Comparison of ENCODE assay signal across 8 mouse cellular contexts in the genomic region with DNA sequence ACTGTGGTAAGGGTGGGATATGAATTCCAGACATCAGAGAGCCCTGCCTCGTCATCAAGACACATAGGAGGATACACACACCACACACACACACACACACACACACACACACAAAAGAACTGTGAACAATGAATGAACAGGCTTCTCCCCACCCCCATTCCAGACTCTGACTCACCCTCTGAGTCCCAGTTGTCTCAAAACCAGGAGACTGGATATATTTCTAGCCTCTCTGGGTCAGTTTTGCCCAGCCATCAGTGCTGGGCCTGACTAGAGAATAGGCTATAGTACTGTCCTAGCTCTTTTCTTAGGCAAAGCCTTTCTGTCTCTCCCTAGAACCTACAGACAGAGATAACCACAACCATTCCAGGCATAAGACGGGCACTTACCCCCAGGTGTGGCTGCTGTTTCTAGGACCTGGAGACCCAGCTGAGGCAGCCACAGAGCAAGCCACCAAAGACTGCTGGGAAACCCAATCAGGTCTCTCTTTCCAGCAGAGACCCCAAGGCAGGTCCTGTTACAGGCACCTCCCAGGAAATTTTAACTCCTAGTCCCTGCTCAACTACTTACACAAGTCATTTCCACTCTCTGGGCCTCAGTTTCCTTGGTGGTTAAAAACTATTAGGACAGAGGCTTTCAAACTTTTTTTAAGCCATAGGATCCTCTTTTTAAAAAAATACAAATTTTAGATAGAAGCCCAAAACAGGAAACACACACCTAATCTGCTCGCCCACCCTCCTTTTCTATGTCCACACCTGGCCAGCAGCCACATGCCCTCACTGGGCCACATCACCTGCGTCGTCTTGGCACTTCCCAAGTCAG. TPM values are rescaled to one million over a fixed set of nuclear protein-coding genes. Genes with fewer than 3 reads are reported as not detected.
DNase-seq lines count a peak whose midpoint lies in the region; ATAC-seq and TF ChIP-seq lines count a peak whose summit lies in the region.

No protein-coding gene starts in this region.

- H3K27me3 ChIP-seq in cerebellum, adult 2 months (ENCODE audit: control insufficient read depth, insufficient read depth, low read length) = no peaks in the 10 kb centered on the region
- H3K27me3 ChIP-seq in thymus, adult 2 months (ENCODE audit: control insufficient read depth, insufficient read depth, low read length) = no peaks in the 10 kb centered on the region
- no peaks in the 10 kb centered on the region for H3K27me3 ChIP-seq in hindbrain, embryonic 15.5 days

- TF ChIP-seq POLR2A in cerebellum, adult 2 months (IDR thresholded peaks at IDR 0.05; ENCODE audit: borderline replicate concordance, insufficient read depth, low read length) = no peak
- TF ChIP-seq POLR2A in thymus, adult 2 months (IDR thresholded peaks at IDR 0.05; ENCODE audit: control insufficient read depth, extremely low read depth, insufficient read depth, low read length, poor library complexity) = no peak

- ATAC-seq in hindbrain, embryonic 15.5 days (ENCODE audit: low FRiP score, low read depth) = no peak

- DNase-seq in cerebellum, adult 2 months = peak in 1 of 2 experiments; percentile 51
- DNase-seq in cerebellum, postnatal 14 days = no peak
- no peak for DNase-seq in thymus, adult 2 months
- DNase-seq in thymus, postnatal 14 days = no peak
- DNase-seq in urinary bladder, postnatal 25 days (ENCODE audit: low spot score) = no peak
- no peak for DNase-seq in layer of hippocampus, adult 8-10 months (ENCODE audit: low spot score in 2 of 2)

- peaks cover 22% of the 10 kb centered on the region for H3K4me1 ChIP-seq in cerebellum, adult 2 months (ENCODE audit: control insufficient read depth, insufficient read depth, low read length)
- peaks cover 28% of the 10 kb centered on the region for H3K4me1 ChIP-seq in thymus, adult 2 months (replicated peaks; ENCODE audit: control insufficient read depth, insufficient read depth, low read length)
- H3K4me1 ChIP-seq in hindbrain, embryonic 15.5 days (replicated peaks) = peaks cover 42% of the 10 kb centered on the region

- H3K9me3 ChIP-seq in hindbrain, embryonic 15.5 days = no peaks in the 10 kb centered on the region

- peaks cover 54% of the 10 kb centered on the region for H3K79me2 ChIP-seq in macrophage (ENCODE audit: inconsistent target)

- peak overlapping the region; percentile 82 for H3K4me2 ChIP-seq in hindbrain, embryonic 15.5 days

- WGBS in cerebellum, adult 2 months = 5% methylated on average over 5 of the region's 5 CpGs
- 26% methylated on average over 5 of the region's 5 CpGs for WGBS in thymus, adult 2 months
- 19% methylated on average over 5 of the region's 5 CpGs for WGBS in hindbrain, embryonic 15.5 days
- WGBS in macrophage (ENCODE audit: missing documents) = 17% methylated on average over 4 of the region's 5 CpGs

- peaks cover 7% of the 10 kb centered on the region for H3K36me3 ChIP-seq in thymus, adult 2 months (ENCODE audit: control insufficient read depth, insufficient read depth, low read length)
- peaks cover 18% of the 10 kb centered on the region for H3K36me3 ChIP-seq in hindbrain, embryonic 15.5 days
- peaks cover 18% of the 10 kb centered on the region for H3K36me3 ChIP-seq in macrophage (ENCODE audit: inconsistent target)

- H3K27ac ChIP-seq in cerebellum, adult 2 months (ENCODE audit: insufficient read depth, low read length) = peak overlapping the region; percentile 99
- H3K27ac ChIP-seq in thymus, adult 2 months (ENCODE audit: control insufficient read depth, insufficient read depth, low read length) = no peak overlapping the region
- H3K27ac ChIP-seq in hindbrain, embryonic 15.5 days (replicated peaks) = peak overlapping the region; percentile 88
- peak overlapping the region; percentile 37 for H3K27ac ChIP-seq in macrophage

- TF ChIP-seq CTCF in cerebellum, adult 2 months (IDR thresholded peaks at IDR 0.05; ENCODE audit: borderline replicate concordance, insufficient read depth, low read depth, low read length) = no peak
- TF ChIP-seq CTCF in thymus, adult 2 months (IDR thresholded peaks at IDR 0.05; ENCODE audit: borderline replicate concordance, control insufficient read depth, extremely low read depth, insufficient read depth, low read length, poor library complexity) = no peak

- peak overlapping the region; percentile 99 for H3K4me3 ChIP-seq in cerebellum, adult 2 months (replicated peaks; ENCODE audit: insufficient read depth, low read depth, low read length)
- peak overlapping the region; percentile 76 for H3K4me3 ChIP-seq in thymus, adult 2 months (ENCODE audit: control insufficient read depth, insufficient read depth, low read length)
- peak overlapping the region; percentile 89 for H3K4me3 ChIP-seq in hindbrain, embryonic 15.5 days
- H3K4me3 ChIP-seq in macrophage (ENCODE audit: inconsistent target) = peak overlapping the region; percentile 62

- H3K9ac ChIP-seq in hindbrain, embryonic 15.5 days = peak overlapping the region; percentile 90

RNA-seq across cellular contexts. Expression of gene Furin, which starts 4.0 kb away (rescaled TPM):
- 34.4 and 37.3 TPM in 2 replicates for polyA plus RNA-seq in cerebellum, adult 2 months (2012; rRNA removed)
- 56.4 and 62.9 TPM in 2 replicates for polyA plus RNA-seq in thymus, adult 2 months (2012; rRNA removed)
- 5.9 and 6.4 TPM in 2 replicates for polyA plus RNA-seq in hindbrain, embryonic 15.5 days (2015; fragmentation: Nextera tagmentation; extraction: Ambion mirVana)
- total RNA-seq in macrophage (2018; cell fraction: chromatin; rRNA removed) = 100 to 1,000 TPM in 15 of 26 experiments, 10 to 100 TPM in 11; 45.1 to 380 (median 113) TPM
- 100 to 1,000 TPM in 8 of 26 experiments, 10 to 100 TPM in 18; 48.1 to 244 (median 82.1) TPM for total RNA-seq in macrophage (2018; cell fraction: cytosol; rRNA removed)
- total RNA-seq in macrophage (2018; cell fraction: nucleus; rRNA removed) = 100 to 1,000 TPM in 22 of 26 experiments, 10 to 100 TPM in 4; 71.1 to 321 (median 139) TPM
- 37.1 to 65.0 TPM (median 49.0 TPM) in 3 replicates for polyA plus RNA-seq in macrophage (2018)
- total RNA-seq in layer of hippocampus, adult 8-10 months (2022) = 10 to 100 TPM; 36.1 to 43.8 (median 39.7) TPM

RNA-seq across cellular contexts. Expression of gene Fes, which starts 13.5 kb away (rescaled TPM):
- 4.2 and 4.9 TPM in 2 replicates for polyA plus RNA-seq in cerebellum, adult 2 months (2012; rRNA removed)
- 21.6 and 27.3 TPM in 2 replicates for polyA plus RNA-seq in thymus, adult 2 months (2012; rRNA removed)
- polyA plus RNA-seq in hindbrain, embryonic 15.5 days (2015; fragmentation: Nextera tagmentation; extraction: Ambion mirVana) = 3.7 and 5.0 TPM in 2 replicates
- 100 to 1,000 TPM; 233 to 743 (median 466) TPM for total RNA-seq in macrophage (2018; cell fraction: chromatin; rRNA removed)
- total RNA-seq in macrophage (2018; cell fraction: cytosol; rRNA removed) = 100 to 1,000 TPM in 17 of 26 experiments, 10 to 100 TPM in 9; 77.5 to 143 (median 115) TPM
- 100 to 1,000 TPM; 141 to 390 (median 271) TPM for total RNA-seq in macrophage (2018; cell fraction: nucleus; rRNA removed)
- 96.8 to 128 TPM (median 114 TPM) in 3 replicates for polyA plus RNA-seq in macrophage (2018)
- 10 to 100 TPM in 2 of 4 experiments, 1 to 10 TPM in 2; 7.0 to 20.0 (median 14.1) TPM for total RNA-seq in layer of hippocampus, adult 8-10 months (2022)

RNA-seq across cellular contexts. Expression of gene Man2a2, which starts 30.1 kb away (rescaled TPM):
- 167 and 188 TPM in 2 replicates for polyA plus RNA-seq in cerebellum, adult 2 months (2012; rRNA removed)
- 188 and 213 TPM in 2 replicates for polyA plus RNA-seq in thymus, adult 2 months (2012; rRNA removed)
- 26.5 and 27.2 TPM in 2 replicates for polyA plus RNA-seq in hindbrain, embryonic 15.5 days (2015; fragmentation: Nextera tagmentation; extraction: Ambion mirVana)
- 100 to 1,000 TPM in 16 of 26 experiments, 10 to 100 TPM in 10; 16.5 to 452 (median 118) TPM for total RNA-seq in macrophage (2018; cell fraction: chromatin; rRNA removed)
- 10 to 100 TPM; 10.2 to 96.2 (median 35.6) TPM for total RNA-seq in macrophage (2018; cell fraction: cytosol; rRNA removed)
- 100 to 1,000 TPM in 9 of 26 experiments, 10 to 100 TPM in 17; 18.0 to 266 (median 60.2) TPM for total RNA-seq in macrophage (2018; cell fraction: nucleus; rRNA removed)
- 15.9 to 83.7 TPM (median 73.2 TPM) in 3 replicates for polyA plus RNA-seq in macrophage (2018)
- 100 to 1,000 TPM; 161 to 192 (median 173) TPM for total RNA-seq in layer of hippocampus, adult 8-10 months (2022)

RNA-seq across cellular contexts. Expression of gene Hddc3, which starts 58.3 kb away (rescaled TPM):
- polyA plus RNA-seq in cerebellum, adult 2 months (2012; rRNA removed) = 57.7 and 61.0 TPM in 2 replicates
- 22.9 and 24.9 TPM in 2 replicates for polyA plus RNA-seq in thymus, adult 2 months (2012; rRNA removed)
- 21.9 and 22.7 TPM in 2 replicates for polyA plus RNA-seq in hindbrain, embryonic 15.5 days (2015; fragmentation: Nextera tagmentation; extraction: Ambion mirVana)
- total RNA-seq in macrophage (2018; cell fraction: chromatin; rRNA removed) = 10 to 100 TPM in 18 of 26 experiments, 1 to 10 TPM in 8; 5.5 to 39.3 (median 13.0) TPM
- total RNA-seq in macrophage (2018; cell fraction: cytosol; rRNA removed) = 10 to 100 TPM in 2 of 26 experiments, 1 to 10 TPM in 24; 3.4 to 10.3 (median 6.3) TPM
- total RNA-seq in macrophage (2018; cell fraction: nucleus; rRNA removed) = 10 to 100 TPM in 9 of 26 experiments, 1 to 10 TPM in 17; 2.0 to 26.1 (median 8.0) TPM
- 6.0 to 14.5 TPM (median 10.1 TPM) in 3 replicates for polyA plus RNA-seq in macrophage (2018)
- 10 to 100 TPM; 37.7 to 55.7 (median 49.0) TPM for total RNA-seq in layer of hippocampus, adult 8-10 months (2022)
